Mouse (Mus musculus) hindbrain, postnatal 0 days (tissue): ENCODE measurements at regions not wholly inside any gene's neighbourhood (a gene's known extent, or its start where the extent isn't known, plus 50 kb on each side); places are given as distances from the start of the nearest gene placed in this dataset.

Experiments used
- ATAC-seq: fragments of 200-750 bp; cut with Nextera tagmentation; 2 replicates; pipeline ENCODE4 v1.8.0; 2017; ENCODE audit warnings: mild to moderate bottlenecking, moderate TSS enrichment, moderate library complexity
- DNase-seq: peaks from one replicate; pipeline ENCODE4 v3.0.0-alpha.2; 2015; ENCODE audit warnings: low spot score
- H3K27ac ChIP-seq: fragments of 300-500 bp; sonication (generic); 2 replicates; pipeline ENCODE4 v1.5.1; 2014; ENCODE audit warnings: mild to moderate bottlenecking
- H3K27me3 ChIP-seq: fragments of 300-500 bp; sonication (generic); 2 replicates; pipeline ENCODE4 v1.6.1; 2014; ENCODE audit warnings: low read length, mixed read lengths; ENCODE audit not compliant: insufficient read depth
- H3K36me3 ChIP-seq: fragments of 300-500 bp; sonication (generic); 2 replicates; pipeline ENCODE4 v1.6.1; 2014; ENCODE audit warnings: low read length, mixed read lengths; ENCODE audit not compliant: insufficient read depth
- H3K4me1 ChIP-seq: fragments of 300-500 bp; sonication (generic); 2 replicates; pipeline ENCODE4 v1.6.1; 2014; ENCODE audit warnings: antibody characterized with exemption, low read length, mixed read lengths; ENCODE audit not compliant: insufficient read depth
- H3K4me2 ChIP-seq: fragments of 300-500 bp; sonication (generic); 2 replicates; pipeline ENCODE4 v1.6.1; 2014; ENCODE audit warnings: low read depth, mild to moderate bottlenecking, low read length, moderate library complexity, mixed read lengths
- H3K4me3 ChIP-seq: fragments of 300-500 bp; sonication (generic); 2 replicates; pipeline ENCODE4 v1.5.1; 2014; ENCODE audit warnings: low read length
- H3K9ac ChIP-seq: fragments of 300-500 bp; sonication (generic); replicated peaks from 2 replicates; pipeline ENCODE4 v1.6.1; 2014; ENCODE audit warnings: mild to moderate bottlenecking, low read length, moderate library complexity, mixed read lengths
- H3K9me3 ChIP-seq: fragments of 300-500 bp; sonication (generic); 2 replicates; pipeline ENCODE4 v1.6.1; 2016; ENCODE audit warnings: low read length, mixed read lengths
- CTCF ChIP-seq: IDR thresholded peaks from 2 replicates; pipeline ENCODE4 v1.5.1; 2016; ENCODE audit warnings: antibody characterized with exemption, control low read depth, low read depth
- WGBS: fragments of 180-500 bp; shearing (Covaris S2); extraction: QIAGEN DNeasy Blood & Tissue Kit; methylation state at CpG from one replicate; pipeline ENCODE4 v1.1.7; 2014; 5-methylcytosine and 5-hydroxymethylcytosine counted together

GRCm38 (mm10) chr1:183504103-183504841, 86.3 kb downstream of the Hhipl2 start:
- H3K4me2 ChIP-seq: no peak overlapping the region
- peak; percentile 82 for ATAC-seq
- TF ChIP-seq CTCF: no peak
- H3K36me3 ChIP-seq: no peaks in the 10 kb centered on the region
- no peak overlapping the region for H3K9ac ChIP-seq
- no peak overlapping the region for H3K27ac ChIP-seq
- H3K27me3 ChIP-seq: no peaks in the 10 kb centered on the region
- H3K4me1 ChIP-seq: no peaks in the 10 kb centered on the region
- no peak overlapping the region for H3K4me3 ChIP-seq
- peak; percentile 51 for DNase-seq
- no peaks in the 10 kb centered on the region for H3K9me3 ChIP-seq
- 68% methylated on average over 14 of the region's 14 CpGs for WGBS

- no peak overlapping the region for H3K27ac ChIP-seq
- H3K9ac ChIP-seq: no peak overlapping the region
- DNase-seq (no peak), ATAC-seq (no peak)
- H3K36me3 ChIP-seq: no peaks in the 10 kb centered on the region
- 85% methylated on average over 2 of the region's 2 CpGs for WGBS
- H3K9me3 ChIP-seq: no peaks in the 10 kb centered on the region
- no peak overlapping the region for H3K4me2 ChIP-seq
- no peak overlapping the region for H3K4me3 ChIP-seq
- TF ChIP-seq CTCF: no peak
- no peaks in the 10 kb centered on the region for H3K4me1 ChIP-seq
- no peaks in the 10 kb centered on the region for H3K27me3 ChIP-seq
Measured at GRCm38 (mm10) chr1:183507893-183508292, 89.9 kb downstream of the Hhipl2 start.

DNA sequence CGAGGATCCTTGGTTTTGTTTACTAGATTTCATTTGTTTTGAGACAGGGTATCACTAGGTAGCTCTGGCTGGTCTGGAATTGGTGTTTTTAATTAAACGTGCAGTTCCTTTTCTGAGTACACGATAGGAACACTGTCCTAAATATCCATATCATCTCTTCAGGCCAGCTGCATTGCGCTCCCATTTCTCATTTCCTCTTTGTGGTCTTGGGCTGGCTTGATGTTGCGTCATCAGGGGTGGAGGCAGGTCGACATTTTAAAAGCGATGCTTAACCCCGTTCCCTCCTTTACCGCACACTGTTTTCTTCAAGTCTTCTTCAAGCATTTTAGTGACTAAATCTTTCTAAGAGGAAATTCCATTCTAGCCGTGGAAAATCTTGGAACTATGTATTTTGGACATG, 92.7 kb downstream of the Hhipl2 start:
- no peak for TF ChIP-seq CTCF
- Histone ChIP-seq H3K27ac (no peak overlapping the region), H3K27me3 (no peaks in the 10 kb centered on the region), H3K4me2 (no peak overlapping the region), H3K9me3 (no peaks in the 10 kb centered on the region), H3K36me3 (no peaks in the 10 kb centered on the region), H3K4me3 (no peak overlapping the region), H3K9ac (no peak overlapping the region), H3K4me1 (0 out of 2 replicates have a peak, but pooled peaks cover 7% of the 10 kb centered on the region)
- no peak for ATAC-seq
- WGBS: 88% methylated on average over 10 of the region's 10 CpGs
- DNase-seq: no peak

DNA sequence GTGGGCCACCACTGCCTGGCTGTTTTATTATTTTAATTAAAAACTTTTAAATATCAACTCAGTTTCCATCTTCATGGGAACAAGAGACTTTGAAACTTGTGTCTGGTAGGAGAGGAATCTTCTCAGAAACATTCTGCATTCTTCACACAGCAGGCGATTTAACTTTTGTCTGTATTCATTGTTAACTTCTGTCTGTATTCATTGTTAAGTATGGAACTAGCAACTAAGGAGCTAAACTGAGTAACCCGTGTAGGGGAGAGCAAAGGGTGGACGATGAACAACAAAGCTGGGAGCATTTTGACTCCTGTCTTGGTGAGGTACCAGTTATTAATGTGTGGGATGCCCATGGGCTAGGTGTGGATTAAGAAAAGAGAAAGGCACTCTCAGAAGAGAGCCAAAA, 95.9 kb downstream of the Hhipl2 start:
- WGBS: 51% methylated on average over 3 of the region's 3 CpGs
- Histone ChIP-seq H3K4me3 (no peak overlapping the region), H3K27me3 (no peaks in the 10 kb centered on the region), H3K27ac (no peak overlapping the region), H3K4me1 (0 out of 2 replicates have a peak, but pooled peaks cover 7% of the 10 kb centered on the region), H3K4me2 (no peak overlapping the region), H3K9me3 (no peaks in the 10 kb centered on the region), H3K36me3 (no peaks in the 10 kb centered on the region), H3K9ac (no peak overlapping the region)
- ATAC-seq (no peak), DNase-seq (no peak)
- no peak for TF ChIP-seq CTCF

DNA sequence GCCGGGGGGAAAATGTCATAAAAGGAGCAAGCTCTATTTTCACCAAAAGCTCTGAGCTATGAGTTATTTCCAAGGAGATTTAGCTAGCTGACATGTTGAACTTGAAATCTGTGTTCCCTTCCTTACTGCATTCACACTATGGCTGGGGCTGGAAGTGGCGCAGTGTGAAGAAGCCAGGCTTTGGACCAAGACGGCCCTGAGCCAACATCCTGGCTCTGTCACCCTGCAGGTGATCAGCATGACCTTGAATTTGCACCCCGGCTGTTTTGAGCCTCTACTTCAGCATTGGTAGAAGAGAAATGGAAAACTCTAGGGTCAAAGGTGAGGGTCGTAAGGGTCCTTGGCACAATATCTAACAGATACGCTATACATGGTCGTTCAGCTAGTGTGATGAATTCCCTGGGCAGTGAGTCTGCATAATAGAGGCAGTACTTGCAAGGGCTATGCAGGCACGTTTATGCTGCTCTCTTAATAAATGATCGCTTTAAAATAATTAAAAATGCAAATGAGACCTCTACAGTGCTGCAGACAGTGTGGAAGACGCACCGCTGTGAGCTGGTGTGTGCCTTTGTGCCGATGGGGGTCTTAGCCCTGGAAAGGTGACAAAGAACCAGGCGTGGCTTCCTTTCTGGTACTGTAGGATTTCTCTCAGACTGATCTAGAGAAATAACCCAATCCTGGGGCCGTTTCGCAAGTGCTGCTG, 96.4 kb downstream of the Hhipl2 start:
- ATAC-seq (peak; percentile 29; the same call in 1 of the 2 replicates), DNase-seq (no peak)
- Histone ChIP-seq H3K4me2 (no peak overlapping the region), H3K4me1 (0 out of 2 replicates have a peak, but pooled peaks cover 7% of the 10 kb centered on the region), H3K9ac (no peak overlapping the region), H3K9me3 (no peaks in the 10 kb centered on the region), H3K27ac (no peak overlapping the region), H3K27me3 (no peaks in the 10 kb centered on the region), H3K36me3 (no peaks in the 10 kb centered on the region), H3K4me3 (no peak overlapping the region)
- TF ChIP-seq CTCF: no peak
- WGBS: 42% methylated on average over 15 of the region's 15 CpGs

DNA sequence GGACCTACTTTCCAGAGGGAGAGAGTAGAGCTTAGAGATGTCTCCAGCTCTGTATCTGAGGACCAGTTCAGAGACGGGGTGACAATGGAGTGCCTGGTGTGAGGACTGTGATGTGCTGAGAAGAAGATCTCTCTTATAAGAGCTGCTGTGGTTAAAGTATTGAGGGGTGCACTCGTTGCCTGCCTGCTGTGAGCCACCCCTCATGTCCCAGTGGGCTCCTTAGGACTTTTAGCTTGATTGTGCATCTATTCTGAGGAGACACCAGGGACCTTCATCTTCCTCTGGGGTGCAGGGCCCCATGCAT, 96.9 kb downstream of the Hhipl2 start:
- H3K9ac ChIP-seq: no peak overlapping the region
- DNase-seq (no peak), ATAC-seq (no peak; the same call in 1 of the 2 replicates)
- H3K4me2 ChIP-seq: no peak overlapping the region
- H3K27me3 ChIP-seq: no peaks in the 10 kb centered on the region
- no peak overlapping the region for H3K27ac ChIP-seq
- no peak overlapping the region for H3K4me3 ChIP-seq
- no peaks in the 10 kb centered on the region for H3K9me3 ChIP-seq
- no peak for TF ChIP-seq CTCF
- WGBS: 45% methylated on average over 2 of the region's 2 CpGs
- H3K36me3 ChIP-seq: no peaks in the 10 kb centered on the region
- H3K4me1 ChIP-seq: 0 out of 2 replicates have a peak, but pooled peaks cover 7% of the 10 kb centered on the region

- no peaks in the 10 kb centered on the region for H3K36me3 ChIP-seq
- no peaks in the 10 kb centered on the region for H3K27me3 ChIP-seq
- H3K4me3 ChIP-seq: no peak overlapping the region
- H3K27ac ChIP-seq: no peak overlapping the region
- no peak overlapping the region for H3K9ac ChIP-seq
- no peaks in the 10 kb centered on the region for H3K9me3 ChIP-seq
- WGBS: 45% methylated on average over 4 of the region's 4 CpGs
- 0 out of 2 replicates have a peak, but pooled peaks cover 7% of the 10 kb centered on the region for H3K4me1 ChIP-seq
- H3K4me2 ChIP-seq: no peak overlapping the region
- ATAC-seq (0 out of 2 replicates have a peak, but pooled peaks have one; percentile 58), DNase-seq (peak; percentile 54)
- peak; percentile 48 for TF ChIP-seq CTCF
Measured at GRCm38 (mm10) chr1:183516167-183516566, 98.2 kb downstream of the Hhipl2 start.
